Mouse (Mus musculus) hindbrain, embryonic 11.5 days (tissue): ENCODE data around the gene Mlxip. TPM values are rescaled to one million over a fixed set of nuclear protein-coding genes. Genes with fewer than 3 reads are reported as not detected.

Experiments used
- ATAC-seq: fragments of 200-750 bp; cut with Nextera tagmentation; 2 replicates; pipeline ENCODE4 v1.8.0; 2017; ENCODE audit warnings: mild to moderate bottlenecking, moderate TSS enrichment, moderate library complexity; ENCODE audit not compliant: low FRiP score
- DNase-seq: peaks from one replicate; pipeline ENCODE4 v3.0.0-alpha.2; 2015; ENCODE audit warnings: low spot score
- H3K27ac ChIP-seq: fragments of 300-500 bp; sonication (generic); 2 replicates; pipeline ENCODE4 v1.5.1; 2014; ENCODE audit warnings: mild to moderate bottlenecking, low read depth, low read length
- H3K27me3 ChIP-seq: fragments of 300-500 bp; sonication (generic); 2 replicates; pipeline ENCODE4 v1.6.1; 2014; ENCODE audit warnings: mild to moderate bottlenecking, low read length, moderate library complexity, mixed read lengths; ENCODE audit not compliant: control insufficient read depth, insufficient read depth
- H3K36me3 ChIP-seq: fragments of 300-500 bp; sonication (generic); 2 replicates; pipeline ENCODE4 v1.6.1; 2014; ENCODE audit warnings: mild to moderate bottlenecking, low read length, moderate library complexity, mixed read lengths; ENCODE audit not compliant: control insufficient read depth, insufficient read depth
- H3K4me1 ChIP-seq: fragments of 300-500 bp; sonication (generic); replicated peaks from 2 replicates; pipeline ENCODE4 v1.6.1; 2014; ENCODE audit warnings: low read length, mixed read lengths; ENCODE audit not compliant: control insufficient read depth, insufficient read depth
- H3K4me2 ChIP-seq: fragments of 300-500 bp; sonication (generic); replicated peaks from 2 replicates; pipeline ENCODE4 v1.6.1; 2014; ENCODE audit warnings: mild to moderate bottlenecking, low read depth, low read length
- H3K4me3 ChIP-seq: fragments of 300-500 bp; sonication (generic); 2 replicates; pipeline ENCODE4 v1.5.1; 2014; ENCODE audit warnings: low read depth, low read length
- H3K9ac ChIP-seq: fragments of 300-500 bp; sonication (generic); 2 replicates; pipeline ENCODE4 v1.6.1; 2014; ENCODE audit warnings: low read depth, low read length
- H3K9me3 ChIP-seq: fragments of 300-500 bp; sonication (generic); 2 replicates; pipeline ENCODE4 v1.6.1; 2016; ENCODE audit warnings: low read length; ENCODE audit not compliant: control insufficient read depth
- WGBS: fragments of 180-500 bp; shearing (Covaris S2); extraction: QIAGEN DNeasy Blood & Tissue Kit; methylation state at CpG from one replicate; pipeline ENCODE4 v1.1.7; 2014; 5-methylcytosine and 5-hydroxymethylcytosine counted together
- polyA plus RNA-seq: library from polyadenylated mRNA; unstranded; fragments of >200 nt; fragmentation: Nextera tagmentation; extraction: Ambion mirVana; gene quantifications from 2 replicates; pipeline ENCODE4 v1.2.1, GENCODE M21; 2014

The Mlxip gene
- polyA plus RNA-seq, 1 experiment from 2014 or later: 18.2 TPM

DNA sequence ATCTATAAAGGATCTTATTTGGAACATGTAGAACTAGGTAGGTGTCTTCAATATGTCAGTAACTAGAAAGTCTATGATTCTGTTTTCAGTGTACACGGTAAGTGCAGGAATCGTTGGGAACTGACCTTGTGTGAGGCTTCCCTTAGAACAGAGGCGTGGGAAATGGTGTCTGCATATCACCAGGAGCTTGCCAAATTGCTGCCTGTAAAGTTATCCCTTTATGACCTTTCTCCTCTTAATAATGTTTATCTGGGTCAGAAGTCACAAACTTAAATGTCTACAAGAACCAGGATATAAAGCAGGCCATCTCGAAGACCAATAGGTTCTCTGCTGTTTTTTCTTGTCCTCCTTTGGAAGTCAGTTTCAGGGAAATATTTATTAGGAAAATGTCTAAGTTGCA is 17.6 kb downstream of the Mlxip start:
- 89% methylated on average over 4 of the region's 4 CpGs for WGBS
- Histone ChIP-seq H3K27ac (no peak overlapping the region), H3K9me3 (no peaks in the 10 kb centered on the region), H3K9ac (no peak overlapping the region), H3K36me3 (no peaks in the 10 kb centered on the region; the same call in 1 of the 2 replicates), H3K4me1 (no peaks in the 10 kb centered on the region), H3K4me3 (no peak overlapping the region), H3K4me2 (no peak overlapping the region), H3K27me3 (no peaks in the 10 kb centered on the region)
- DNase-seq: no peak
- ATAC-seq: no peak

DNA sequence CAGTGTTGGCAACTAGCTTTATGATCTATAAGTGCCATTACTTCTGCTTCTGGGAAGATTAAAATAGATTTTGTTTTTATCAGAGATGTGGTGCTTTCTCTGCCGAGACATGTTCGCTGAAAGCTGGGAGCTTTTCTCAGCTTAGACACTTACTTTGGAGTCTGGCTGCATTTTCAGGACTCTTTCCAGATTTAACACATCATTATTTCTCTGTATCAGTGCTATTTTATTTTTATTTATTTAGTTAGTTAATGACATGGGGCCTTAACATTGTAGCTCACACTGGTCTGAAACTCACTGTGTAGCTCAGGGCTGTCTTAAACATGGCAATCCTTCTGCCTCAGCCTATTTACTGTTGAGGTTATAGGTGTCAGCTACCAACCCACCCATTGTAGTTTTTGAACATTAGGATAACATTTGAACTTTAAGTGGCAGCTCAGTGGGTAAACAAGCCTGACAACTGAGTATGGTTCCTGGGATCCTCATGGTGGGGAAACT is 19.3 kb downstream of the Mlxip start:
- Histone ChIP-seq H3K27me3 (no peaks in the 10 kb centered on the region), H3K36me3 (no peaks in the 10 kb centered on the region; the same call in 1 of the 2 replicates), H3K9ac (no peak overlapping the region), H3K4me1 (0 out of 2 replicates have a peak, but pooled peaks cover 2% of the 10 kb centered on the region), H3K9me3 (no peaks in the 10 kb centered on the region), H3K4me3 (no peak overlapping the region), H3K27ac (no peak overlapping the region), H3K4me2 (no peak overlapping the region)
- 93% methylated on average over 2 of the region's 2 CpGs for WGBS
- ATAC-seq (no peak), DNase-seq (no peak)

DNA sequence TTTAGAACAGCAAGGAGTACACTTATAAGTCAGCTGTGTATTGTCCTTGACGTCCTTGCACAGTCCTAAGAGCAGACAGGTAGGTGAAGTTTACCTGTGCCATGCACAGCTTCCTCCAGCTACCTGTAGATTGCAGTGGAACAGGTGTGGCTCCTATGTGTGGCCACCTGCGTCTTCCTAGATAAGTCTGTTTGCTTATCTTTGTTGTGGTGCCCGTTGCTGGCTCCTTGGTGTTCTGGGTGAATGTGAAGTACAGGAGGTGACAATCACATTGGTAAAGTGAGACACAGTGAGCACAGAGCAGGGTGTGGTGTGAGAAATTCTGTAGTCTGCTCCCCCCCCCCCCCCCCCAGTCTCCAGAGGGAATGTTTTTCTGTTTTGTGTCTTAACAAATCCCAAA is 21.6 kb downstream of the Mlxip start:
- 78% methylated on average over 3 of the region's 3 CpGs for WGBS
- H3K36me3 ChIP-seq: no peaks in the 10 kb centered on the region
- H3K27me3 ChIP-seq: no peaks in the 10 kb centered on the region
- H3K4me3 ChIP-seq: no peak overlapping the region
- H3K9me3 ChIP-seq: no peaks in the 10 kb centered on the region
- no peak overlapping the region for H3K27ac ChIP-seq
- no peak overlapping the region for H3K9ac ChIP-seq
- DNase-seq (no peak), ATAC-seq (no peak)
- 0 out of 2 replicates have a peak, but pooled peaks cover 2% of the 10 kb centered on the region for H3K4me1 ChIP-seq
- H3K4me2 ChIP-seq: no peak overlapping the region

DNA sequence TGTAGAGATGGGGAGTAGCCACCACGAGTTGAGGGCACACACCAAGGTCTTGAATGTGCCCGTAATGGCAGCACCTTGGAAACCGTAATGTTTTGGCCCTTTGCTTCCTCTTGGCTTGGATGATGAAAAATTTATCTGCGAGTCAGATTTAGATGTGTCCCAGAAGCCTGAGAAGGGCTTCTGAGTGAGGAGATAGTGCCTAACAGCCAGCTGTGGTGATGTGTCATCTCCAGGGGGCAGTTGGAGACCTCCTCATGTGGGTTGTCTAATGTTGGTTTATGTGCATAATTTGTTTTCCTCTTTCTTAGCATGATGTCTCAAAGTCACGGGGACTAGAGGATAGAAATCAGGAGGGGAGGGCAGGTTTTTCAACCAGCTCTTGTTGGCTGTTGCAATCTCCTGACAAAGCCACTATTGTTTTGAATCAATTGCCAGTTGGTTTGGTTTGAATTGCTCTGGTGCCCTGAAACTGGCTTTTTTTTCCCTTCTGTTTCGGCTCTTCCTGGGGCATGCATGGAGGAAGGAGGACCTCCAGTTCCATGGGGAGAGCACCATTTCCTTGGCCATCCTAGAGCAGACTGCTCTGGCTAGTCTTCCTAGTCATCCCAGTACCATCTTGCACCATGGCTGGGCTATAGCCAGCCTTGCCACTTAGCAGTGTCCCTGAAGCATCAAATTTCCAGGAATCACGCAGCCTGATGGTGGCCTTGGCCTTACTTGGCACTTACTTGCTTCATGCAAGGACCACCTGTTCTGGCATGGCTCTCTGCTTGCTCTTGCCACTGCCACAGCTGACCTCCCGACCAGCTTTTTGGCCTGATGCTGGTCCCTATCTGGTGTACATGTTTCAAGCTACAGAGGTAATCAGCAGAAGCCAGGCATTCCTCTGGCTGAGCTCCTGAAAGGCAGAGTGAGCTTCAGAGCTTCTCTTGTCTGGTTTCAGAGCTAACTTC is 22.2 kb downstream of the Mlxip start:
- no peak for DNase-seq
- Histone ChIP-seq H3K4me2 (no peak overlapping the region), H3K27me3 (no peaks in the 10 kb centered on the region), H3K27ac (no peak overlapping the region), H3K4me3 (no peak overlapping the region), H3K9ac (no peak overlapping the region), H3K36me3 (no peaks in the 10 kb centered on the region), H3K4me1 (0 out of 2 replicates have a peak, but pooled peaks cover 2% of the 10 kb centered on the region), H3K9me3 (no peaks in the 10 kb centered on the region)
- no peak for ATAC-seq
- WGBS: 72% methylated on average over 8 of the region's 8 CpGs

DNA sequence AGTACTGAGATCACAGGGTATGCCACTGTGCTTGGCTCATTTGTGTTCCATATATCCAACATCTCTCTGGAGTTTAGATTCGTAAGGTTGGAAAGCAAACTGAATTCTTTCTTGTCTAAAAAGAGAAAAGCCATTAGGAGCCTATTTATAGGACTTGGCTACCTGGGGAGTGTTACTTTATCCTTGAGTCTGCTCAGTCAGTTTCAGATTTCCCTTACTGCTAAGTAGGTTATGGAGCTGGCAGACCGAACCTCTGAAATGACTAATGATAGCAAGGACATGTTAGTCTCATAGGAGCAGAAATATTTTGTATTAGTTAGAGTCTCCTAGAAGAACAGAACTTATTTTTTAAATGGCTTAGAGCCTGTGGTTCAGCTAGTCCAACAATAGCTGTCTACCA is 29.3 kb downstream of the Mlxip start:
- H3K27ac ChIP-seq: no peak overlapping the region
- no peak for ATAC-seq
- no peak overlapping the region for H3K4me3 ChIP-seq
- no peaks in the 10 kb centered on the region for H3K9me3 ChIP-seq
- no peaks in the 10 kb centered on the region for H3K27me3 ChIP-seq
- no peak overlapping the region for H3K4me2 ChIP-seq
- H3K4me1 ChIP-seq: no peaks in the 10 kb centered on the region
- no peaks in the 10 kb centered on the region for H3K36me3 ChIP-seq
- 70% methylated on average over 2 of the region's 2 CpGs for WGBS
- no peak overlapping the region for H3K9ac ChIP-seq
- DNase-seq: no peak

DNA sequence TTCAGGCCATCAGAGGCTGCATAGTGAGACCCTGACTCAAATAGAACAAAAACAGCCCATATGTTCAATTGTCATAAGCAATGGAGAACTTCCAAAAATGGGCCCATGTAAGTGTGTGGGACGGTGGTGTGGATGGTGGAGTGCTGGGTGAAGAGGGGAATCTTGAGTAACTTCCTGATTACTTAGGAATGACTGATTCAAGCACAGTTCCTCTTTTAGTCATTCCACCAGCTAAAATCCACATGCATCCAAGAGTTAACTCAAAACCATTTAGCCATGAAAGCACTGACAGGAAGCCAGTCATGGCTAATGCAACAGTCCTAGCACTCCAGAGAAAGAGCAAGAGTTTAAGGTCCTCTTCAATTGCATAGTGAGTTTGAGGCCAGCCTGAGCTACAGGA is 33.0 kb downstream of the Mlxip start:
- Histone ChIP-seq H3K9ac (no peak overlapping the region), H3K36me3 (no peaks in the 10 kb centered on the region), H3K27me3 (no peaks in the 10 kb centered on the region), H3K4me1 (no peaks in the 10 kb centered on the region), H3K9me3 (no peaks in the 10 kb centered on the region), H3K27ac (no peak overlapping the region), H3K4me2 (no peak overlapping the region), H3K4me3 (no peak overlapping the region)
- DNase-seq: no peak
- no peak for ATAC-seq
- 100% methylated on average over 1 of the region's 1 CpGs for WGBS

DNA sequence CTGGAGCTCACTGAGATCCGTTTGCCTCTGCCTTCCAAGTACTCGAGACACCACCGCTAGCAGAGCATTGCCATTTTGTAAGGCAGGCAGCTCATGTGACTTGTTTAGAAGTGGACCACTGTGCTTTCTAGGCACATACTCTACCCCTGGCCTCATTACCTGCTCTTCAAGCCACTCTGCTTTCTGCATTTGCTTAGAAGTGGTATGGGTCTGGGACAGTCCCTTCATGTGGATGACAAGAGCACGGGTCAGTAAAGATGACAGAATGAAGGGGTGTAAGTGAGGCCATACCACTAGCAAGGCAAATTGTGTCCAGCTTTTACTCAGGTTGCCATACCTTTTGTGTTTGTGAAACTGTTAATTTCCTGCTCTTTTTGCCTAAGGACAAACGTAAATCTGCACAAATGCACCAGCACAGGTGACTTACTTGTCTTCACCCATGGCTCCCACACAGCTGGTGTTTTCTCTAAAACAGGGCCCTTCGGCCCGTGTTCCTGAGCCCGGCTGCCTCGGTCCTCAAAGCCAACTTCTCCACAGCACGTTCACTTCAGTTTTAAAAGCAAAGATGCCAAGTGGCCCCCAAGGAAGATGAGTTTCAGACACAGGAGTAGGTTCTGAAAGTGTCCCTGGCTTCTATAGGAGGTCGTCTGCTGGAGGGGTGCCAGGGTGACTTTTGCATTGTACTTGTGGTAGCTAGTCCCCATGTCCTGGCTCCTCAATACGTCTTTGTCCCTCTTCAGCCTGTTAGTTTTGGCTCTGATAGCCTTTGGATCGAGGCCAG is 37.1 kb downstream of the Mlxip start:
- H3K9ac ChIP-seq: no peak overlapping the region
- 87% methylated on average over 13 of the region's 13 CpGs for WGBS
- no peak overlapping the region for H3K27ac ChIP-seq
- H3K4me3 ChIP-seq: no peak overlapping the region
- no peak for ATAC-seq
- H3K9me3 ChIP-seq: no peaks in the 10 kb centered on the region
- H3K36me3 ChIP-seq: no peaks in the 10 kb centered on the region
- no peak for DNase-seq
- no peaks in the 10 kb centered on the region for H3K4me1 ChIP-seq
- no peak overlapping the region for H3K4me2 ChIP-seq
- no peaks in the 10 kb centered on the region for H3K27me3 ChIP-seq

DNA sequence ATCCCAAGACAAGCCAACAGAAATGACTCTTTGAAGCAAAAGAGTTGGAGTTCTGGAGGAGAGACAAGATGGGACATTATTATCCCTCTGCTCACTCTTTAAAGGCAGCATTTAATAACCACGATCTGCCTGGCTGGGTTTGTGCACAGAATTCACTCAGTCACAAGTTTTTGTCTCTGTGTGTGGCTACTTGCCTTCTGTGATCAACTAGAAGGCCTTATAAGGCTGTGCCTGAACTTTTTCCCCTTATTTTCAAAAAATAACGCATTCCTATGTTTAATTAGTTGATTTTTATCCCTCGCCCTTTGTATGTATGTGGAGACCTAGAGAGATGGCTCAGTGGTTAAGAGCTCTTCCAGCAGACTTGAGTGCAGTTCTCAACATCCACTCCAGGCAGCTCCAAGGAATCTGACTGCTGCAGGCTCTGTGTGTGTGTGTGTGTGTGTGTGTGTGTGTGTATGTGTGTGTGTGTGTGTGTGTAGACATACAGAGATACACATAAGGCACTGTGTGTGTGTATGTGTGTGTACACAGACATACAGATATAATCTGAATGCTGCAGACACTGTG is 37.8 kb downstream of the Mlxip start:
- WGBS: 86% methylated on average over 3 of the region's 3 CpGs
- Histone ChIP-seq H3K9me3 (no peaks in the 10 kb centered on the region), H3K4me1 (no peaks in the 10 kb centered on the region), H3K9ac (no peak overlapping the region), H3K36me3 (no peaks in the 10 kb centered on the region), H3K27me3 (no peaks in the 10 kb centered on the region), H3K4me2 (no peak overlapping the region), H3K27ac (no peak overlapping the region), H3K4me3 (no peak overlapping the region)
- ATAC-seq (no peak), DNase-seq (no peak)
